Mouse (Mus musculus) central nervous system, embryonic 18 days (tissue): Measurements from ENCODE around the gene Myh7b. TPM values are rescaled to one million over a fixed set of nuclear protein-coding genes. Genes with fewer than 3 reads are reported as not detected.

Source experiments
- polyA plus RNA-seq: library from polyadenylated mRNA; depleted of rRNA; stranded (reverse); fragments of >200 nt; gene quantifications from 2 replicates; pipeline ENCODE4 v1.2.3, GENCODE M21; 2012; rRNA removed

Myh7b gene
- polyA plus RNA-seq, result 0.54 and 2.7 TPM in 2 replicates

GRCm38 (mm10) chr2:155610978-155611377, at the start of gene Myh7b:
Myh7b (plus strand) TSS chr2:155611212.

DNA sequence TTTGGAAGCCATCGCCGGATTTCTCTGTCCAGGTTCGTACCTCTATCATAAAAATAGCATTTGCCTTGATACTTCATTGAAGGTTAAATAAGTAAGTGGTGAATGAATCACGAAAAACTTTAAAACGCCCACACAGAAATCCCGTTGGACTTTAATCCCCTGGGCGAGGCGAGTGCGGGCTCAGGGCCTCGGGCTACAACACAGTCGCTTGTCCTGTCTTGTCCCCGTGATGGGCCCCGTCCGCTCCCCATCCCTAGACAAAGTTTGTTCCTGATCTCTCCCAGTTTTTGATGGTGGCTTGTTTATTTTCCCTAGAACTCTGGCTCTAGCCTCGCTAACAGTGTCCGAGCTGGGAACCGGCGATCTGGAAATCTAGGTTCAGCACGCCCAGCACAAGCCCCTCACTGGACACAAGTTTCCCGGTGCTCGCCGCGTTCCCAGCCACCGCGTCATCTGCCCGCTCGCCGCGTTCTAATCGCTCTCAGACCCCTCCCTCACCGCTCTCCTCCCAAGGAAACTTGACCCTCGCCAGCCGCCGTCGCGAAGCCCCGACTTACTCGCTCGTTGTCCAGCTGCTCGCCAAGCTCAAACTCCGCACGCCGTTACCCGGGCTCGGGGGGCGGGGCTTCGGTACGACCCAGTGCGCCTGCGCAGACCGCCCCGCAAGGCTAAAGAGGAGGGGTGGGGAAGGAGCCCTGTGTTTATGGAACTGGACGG, 18.7 kb upstream of the Myh7b start, which contains the start of gene Gss:
Gene Gss (minus strand): TSS at position 674 of the 717 bp plus-strand sequence.

Other genes with a start within 250 kb of the Myh7b start
- gene Trp53inp2, start 230.2 kb upstream of the Myh7b start, polyA plus RNA-seq, result 89.8 and 90.7 TPM in 2 replicates
- gene Ncoa6, start 137.3 kb upstream of the Myh7b start, polyA plus RNA-seq, result 53.6 and 53.9 TPM in 2 replicates
- 29.8 and 33.9 TPM in 2 replicates for gene Acss2, start 93.3 kb upstream of the Myh7b start, polyA plus RNA-seq
- 151 and 168 TPM in 2 replicates for gene Ggt7, start 93.0 kb upstream of the Myh7b start, polyA plus RNA-seq
- 8.3 TPM in 2 replicates for gene Gss, start 18.4 kb upstream of the Myh7b start, polyA plus RNA-seq
- 158 and 171 TPM in 2 replicates for gene Trpc4ap, start 81.2 kb downstream of the Myh7b start, polyA plus RNA-seq
- gene Edem2, start 118.3 kb downstream of the Myh7b start, polyA plus RNA-seq, result 75.1 and 76.4 TPM in 2 replicates
- not detected in 2 replicates for gene Gm17581, start 124.7 kb downstream of the Myh7b start, polyA plus RNA-seq
- gene Procr, start 139.9 kb downstream of the Myh7b start, polyA plus RNA-seq, result 2.1 TPM in 2 replicates
- 86.0 and 89.4 TPM in 2 replicates for gene Mmp24, start 164.1 kb downstream of the Myh7b start, polyA plus RNA-seq
- gene BC029722, start 208.2 kb downstream of the Myh7b start, polyA plus RNA-seq, result 34.6 and 35.2 TPM in 2 replicates
- 75.0 and 88.9 TPM in 2 replicates for gene Eif6, start 215.7 kb downstream of the Myh7b start, polyA plus RNA-seq
- gene Fam83c, start 223.6 kb downstream of the Myh7b start, polyA plus RNA-seq, result not detected in 2 replicates